In genomic region chr10:99119471-99119870, GRCm38 (mm10) we compare ENCODE assay signal across 33 mouse cellular contexts. TPM values are rescaled to one million over a fixed set of nuclear protein-coding genes. Genes with fewer than 3 reads are reported as not detected.
A peak's percentile ranks its signal among the peaks of the same experiment; 100 is the strongest.
DNase-seq lines count a peak whose midpoint lies in the region; ATAC-seq lines count a peak whose summit lies in the region.
"Had no signal": no experiment of that assay in that cellular context is flagged by ENCODE, and none has a peak within 500 bp of the region (broad histone marks: within the 10 kb centered on the region; RNA-seq: fewer than 3 reads in every experiment).

No protein-coding gene starts in this region.

- H3K36me3 ChIP-seq in stomach, embryonic 15.5 days: no peaks in the 10 kb centered on the region
- H3K36me3 ChIP-seq: limb, embryonic 13.5 days; liver, embryonic 12.5 days; midbrain, embryonic 13.5 days; neural tube, embryonic 12.5 days had no signal

- WGBS in stomach, embryonic 15.5 days: 87% methylated on average over 4 of the region's 4 CpGs

- H3K4me3 ChIP-seq in stomach, embryonic 15.5 days (replicated peaks): no peak overlapping the region
- H3K4me3 ChIP-seq: forebrain, embryonic 10.5 days; limb, embryonic 13.5 days; liver, embryonic 12.5 days; midbrain, embryonic 13.5 days; neural tube, embryonic 12.5 days had no signal

- intact Hi-C loops in heart, postnatal 10 days (cut with DNase I): no loop called here

- ATAC-seq in stomach, embryonic 15.5 days (ENCODE audit: insufficient read depth, low FRiP score, low read depth): no peak
- no peak for ATAC-seq in megakaryocyte, adult 5-6 weeks (ENCODE audit: poor library complexity, severe bottlenecking)
- ATAC-seq: forebrain, postnatal 0 days; inflammation-experienced regulatory T-cells, adult 6 months; liver, embryonic 12.5 days; midbrain, embryonic 13.5 days had no signal

- H3K27me3 ChIP-seq in stomach, embryonic 15.5 days (replicated peaks): no peaks in the 10 kb centered on the region
- H3K27me3 ChIP-seq: limb, embryonic 13.5 days; liver, embryonic 12.5 days; midbrain, embryonic 13.5 days; neural tube, embryonic 12.5 days had no signal

- H3K9ac ChIP-seq in stomach, embryonic 15.5 days: no peak overlapping the region
- H3K9ac ChIP-seq: forebrain, postnatal 0 days; hindbrain, embryonic 14.5 days; limb, embryonic 13.5 days; liver, embryonic 12.5 days; midbrain, embryonic 13.5 days; neural tube, embryonic 12.5 days had no signal

- no peak overlapping the region for H3K4me2 ChIP-seq in stomach, embryonic 15.5 days
- H3K4me2 ChIP-seq: hindbrain, embryonic 14.5 days; liver, embryonic 12.5 days; midbrain, embryonic 13.5 days; neural tube, embryonic 12.5 days had no signal

- H3K27ac ChIP-seq in stomach, embryonic 15.5 days: 0 out of 2 replicates have a peak overlapping the region, but pooled peaks have one; percentile 73
- H3K27ac ChIP-seq: forebrain, embryonic 10.5 days; hindbrain, embryonic 14.5 days; limb, embryonic 13.5 days; liver, embryonic 12.5 days; midbrain, embryonic 13.5 days; neural tube, embryonic 12.5 days had no signal

- H3K9me3 ChIP-seq in stomach, embryonic 15.5 days: no peaks in the 10 kb centered on the region
- H3K9me3 ChIP-seq: forebrain, embryonic 10.5 days; limb, embryonic 13.5 days; liver, embryonic 12.5 days; midbrain, embryonic 13.5 days; neural tube, embryonic 12.5 days had no signal

- peak; percentile 33 for DNase-seq in CD4-positive helper T cell, adult 2 months (ENCODE audit: low read depth, low spot score)
- peak; percentile 42 to 54 for DNase-seq in CD8-positive naive resting alpha-beta T cell, adult 2 months (ENCODE audit: low read depth in 2 of 2, low spot score in 2 of 2)
- DNase-seq in thymus, postnatal 25 days: peak; percentile 49
- DNase-seq in urinary bladder, postnatal 14 days (ENCODE audit: low spot score): no peak
- no peak for DNase-seq in heart, postnatal 10 days
- DNase-seq: adrenal gland, postnatal 14 days; cerebellum, adult 8-10 months; cerebellum, postnatal 36 days; forebrain, postnatal 0 days; gastrocnemius, postnatal 25 days; heart, adult 18-20 months; heart, postnatal 36 days; kidney, adult 9 months; kidney, postnatal 14 days; lung, adult 18-20 months; lung, postnatal 10 days; retina, postnatal 1 day; right cerebral cortex, postnatal 25 days; spleen, adult 18-20 months had no signal

- peaks cover 11% of the 10 kb centered on the region for H3K4me1 ChIP-seq in stomach, embryonic 15.5 days

RNA-seq across cellular contexts. Expression of gene Phxr2, which starts 6.7 kb away (rescaled TPM):
- not detected in 2 replicates for polyA plus RNA-seq in stomach, embryonic 15.5 days (2015; fragmentation: Nextera tagmentation; extraction: Ambion mirVana)
- total RNA-seq in megakaryocyte, adult 5-6 weeks (2015): not detected in 2 replicates
- not detected in 2 replicates for total RNA-seq in megakaryocyte, adult 5-6 weeks (2017)
- total RNA-seq in heart, postnatal 10 days (2021): not detected
- total RNA-seq: adrenal gland, postnatal 14 days; forebrain, postnatal 0 days; gastrocnemius, postnatal 25 days; heart, adult 18-20 months; heart, postnatal 36 days; layer of hippocampus, adult 18-20 months; layer of hippocampus, postnatal 25 days; left cerebral cortex, postnatal 14 days had no signal
- polyA plus RNA-seq: forebrain, embryonic 10.5 days; forebrain, postnatal 0 days; heart, embryonic 14.5 days; hindbrain, embryonic 14.5 days; inflammation-experienced regulatory T-cells, adult 6 months; limb, embryonic 13.5 days; liver, embryonic 12.5 days; midbrain, embryonic 13.5 days; stomach, embryonic 14.5 days had no signal

RNA-seq across cellular contexts. Expression of gene Galnt4, which starts 11.5 kb away (rescaled TPM):
- polyA plus RNA-seq in stomach, embryonic 15.5 days (2015; fragmentation: Nextera tagmentation; extraction: Ambion mirVana): 26.2 and 30.0 TPM in 2 replicates
- total RNA-seq in megakaryocyte, adult 5-6 weeks (2015): 8.5 and 9.9 TPM in 2 replicates
- 9.2 and 12.6 TPM in 2 replicates for total RNA-seq in megakaryocyte, adult 5-6 weeks (2017)
- 1 to 10 TPM; 4.9 to 6.1 TPM for total RNA-seq in heart, postnatal 10 days (2021)

RNA-seq across cellular contexts. Expression of gene Poc1b, which starts 12.6 kb away (rescaled TPM):
- polyA plus RNA-seq in stomach, embryonic 15.5 days (2015; fragmentation: Nextera tagmentation; extraction: Ambion mirVana): 17.7 and 21.6 TPM in 2 replicates
- 18.5 and 22.2 TPM in 2 replicates for total RNA-seq in megakaryocyte, adult 5-6 weeks (2015)
- total RNA-seq in megakaryocyte, adult 5-6 weeks (2017): 9.0 and 9.1 TPM in 2 replicates
- 10 to 100 TPM; 10.5 to 12.1 TPM for total RNA-seq in heart, postnatal 10 days (2021)

Comparison
In these comparisons a context has a peak if more than half of its experiments do, and no peak if none do; other contexts are left out.
1. DNase-seq: peak in CD4-positive helper T cell, adult 2 months (single experiment), CD8-positive naive resting alpha-beta T cell, adult 2 months (2 of 2) and thymus, postnatal 25 days (single experiment); none in urinary bladder, postnatal 14 days (single experiment) and heart, postnatal 10 days (0 of 2).